Mouse (Mus musculus): Measurements from ENCODE around the gene Hist1h2ab.
"Not testable (repeated sequence)": the region's sequence is repeated elsewhere in the genome, so short reads cannot be mapped to it uniquely, and the experiment has no call there.

Hist1h2ab gene

DNA sequence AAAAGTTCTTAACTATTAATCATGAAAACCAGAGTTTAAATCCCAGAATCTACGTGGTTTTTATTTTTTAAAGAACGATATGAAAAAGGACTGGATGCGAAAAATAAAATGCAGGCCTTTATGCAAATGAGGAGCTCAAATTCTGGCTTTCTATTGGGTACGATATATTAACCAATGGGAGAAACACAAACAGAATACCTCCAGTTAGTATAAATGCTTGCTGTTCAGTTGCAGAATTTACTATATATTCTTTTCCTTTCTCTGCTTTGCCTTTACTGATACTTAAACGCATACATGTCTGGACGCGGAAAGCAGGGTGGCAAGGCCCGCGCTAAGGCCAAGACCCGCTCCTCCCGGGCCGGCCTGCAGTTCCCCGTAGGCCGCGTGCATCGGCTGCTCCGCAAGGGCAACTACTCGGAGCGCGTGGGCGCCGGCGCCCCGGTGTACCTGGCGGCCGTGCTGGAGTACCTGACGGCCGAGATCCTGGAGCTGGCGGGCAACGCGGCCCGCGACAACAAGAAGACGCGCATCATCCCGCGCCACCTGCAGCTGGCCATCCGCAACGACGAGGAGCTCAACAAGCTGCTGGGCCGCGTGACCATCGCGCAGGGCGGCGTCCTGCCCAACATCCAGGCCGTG, at the start of gene Hist1h2ab:
Gene Hist1h2ab (plus strand): TSS at position 288 of the 639 bp plus-strand sequence.
- DNase-seq: peak in 1 of 2 experiments; percentile 52

DNA sequence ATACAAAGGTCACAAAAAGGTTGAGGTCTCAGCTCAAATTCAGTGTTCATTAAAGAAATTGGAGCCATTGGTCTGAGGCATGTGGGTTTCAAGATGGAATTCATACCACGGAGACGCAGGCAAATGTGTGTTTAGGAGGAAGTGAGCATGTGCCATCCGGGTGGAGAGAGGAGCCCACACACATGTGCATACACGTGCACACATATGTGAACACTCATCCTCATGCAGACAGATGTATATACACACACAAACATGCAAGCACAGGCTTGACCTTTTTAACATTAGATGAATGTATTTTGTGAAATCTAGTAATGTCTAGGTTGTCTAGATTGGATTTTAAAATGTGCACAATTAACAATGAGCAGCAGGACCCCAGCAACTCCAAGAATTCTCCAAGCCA, 48.7 kb upstream of the Hist1h2ab start:
- DNase-seq: no peak

DNA sequence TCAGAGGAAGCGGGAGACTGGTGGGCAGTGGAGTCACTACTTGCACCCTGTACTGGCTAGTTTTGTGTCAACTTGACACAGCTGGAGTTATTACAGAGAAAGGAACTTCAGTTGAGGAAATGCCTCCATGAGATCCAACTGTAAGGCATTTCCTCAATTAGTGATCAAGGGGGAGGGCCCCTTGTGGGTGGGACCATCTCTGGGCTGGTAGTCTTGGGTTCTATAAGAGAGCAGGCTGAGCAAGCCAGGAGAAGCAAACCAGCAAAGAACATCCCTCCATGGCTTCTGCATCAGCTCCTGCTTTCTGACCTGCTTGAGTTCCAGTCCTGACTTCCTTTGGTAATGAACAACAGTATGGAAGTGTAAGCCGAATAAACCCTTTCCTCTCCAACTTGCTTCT, 48.1 kb upstream of the Hist1h2ab start:
- not testable (repeated sequence) for DNase-seq

DNA sequence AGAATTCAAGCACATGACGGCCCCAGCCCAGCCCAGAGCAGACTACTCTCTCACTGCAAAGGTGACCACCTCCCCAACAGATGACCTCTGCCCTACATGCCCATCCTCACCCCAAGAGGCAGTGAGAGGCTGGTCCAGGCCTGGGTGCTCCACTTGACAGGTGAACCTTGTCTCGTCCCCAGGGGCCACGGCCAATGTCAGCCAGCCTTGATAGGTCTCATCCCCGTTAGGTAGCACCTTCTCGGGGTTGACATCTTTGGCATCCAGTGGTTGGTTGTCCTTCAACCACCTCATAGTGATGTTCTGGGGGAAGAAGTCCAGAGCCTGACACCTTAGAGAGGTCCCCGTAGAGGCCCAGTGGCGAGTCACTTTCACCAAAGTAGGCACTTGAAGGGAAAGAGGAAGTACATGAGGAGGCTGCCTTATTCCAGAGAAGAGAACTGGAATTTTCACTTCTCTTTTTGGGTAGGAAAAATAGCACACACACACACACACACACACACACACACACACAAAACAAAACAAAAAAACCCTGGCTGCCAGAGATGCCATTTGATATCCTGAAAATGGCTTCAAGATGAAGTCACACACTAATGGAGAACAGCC, 45.1 kb upstream of the Hist1h2ab start:
- no peak for DNase-seq

DNA sequence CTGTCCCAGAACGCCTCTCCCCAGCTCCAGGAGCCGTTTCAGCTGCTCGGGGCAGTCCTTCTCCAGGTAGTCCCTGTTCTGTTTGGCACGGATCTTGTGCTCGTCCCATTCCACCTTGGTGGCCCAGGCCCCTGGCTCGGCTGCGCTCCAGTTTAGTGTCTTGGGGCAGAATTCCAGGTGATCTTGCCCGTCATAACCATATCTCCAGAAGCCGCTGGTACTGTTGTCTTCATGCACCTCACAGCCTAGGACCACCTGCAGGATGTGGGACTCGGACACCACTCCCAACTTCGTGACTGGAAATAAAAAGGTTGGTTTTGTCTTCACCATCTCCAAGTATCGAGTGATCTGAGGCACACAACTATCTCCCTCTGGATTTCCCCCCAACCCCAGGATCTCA, 44.2 kb upstream of the Hist1h2ab start:
- no peak for DNase-seq

DNA sequence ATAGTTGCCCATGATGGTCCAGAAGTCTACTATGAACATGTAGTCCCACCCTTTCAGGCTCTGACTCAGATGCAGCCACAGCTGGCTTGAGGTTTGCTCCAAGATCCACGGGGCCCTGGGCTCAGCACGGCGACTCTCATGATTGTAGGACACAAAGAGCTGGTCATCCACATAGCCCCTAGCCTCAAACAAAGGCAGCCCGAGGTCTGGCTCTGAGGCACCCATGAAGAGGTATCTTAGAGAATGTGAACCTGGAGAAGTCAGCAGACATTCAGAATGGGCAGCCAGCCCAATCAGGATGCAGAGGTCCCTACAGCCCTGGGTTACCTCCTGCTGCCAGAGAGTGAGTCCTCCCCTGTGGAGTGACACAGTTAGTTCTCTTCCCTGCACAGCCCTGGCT, 42.9 kb upstream of the Hist1h2ab start:
- no peak for DNase-seq

DNA sequence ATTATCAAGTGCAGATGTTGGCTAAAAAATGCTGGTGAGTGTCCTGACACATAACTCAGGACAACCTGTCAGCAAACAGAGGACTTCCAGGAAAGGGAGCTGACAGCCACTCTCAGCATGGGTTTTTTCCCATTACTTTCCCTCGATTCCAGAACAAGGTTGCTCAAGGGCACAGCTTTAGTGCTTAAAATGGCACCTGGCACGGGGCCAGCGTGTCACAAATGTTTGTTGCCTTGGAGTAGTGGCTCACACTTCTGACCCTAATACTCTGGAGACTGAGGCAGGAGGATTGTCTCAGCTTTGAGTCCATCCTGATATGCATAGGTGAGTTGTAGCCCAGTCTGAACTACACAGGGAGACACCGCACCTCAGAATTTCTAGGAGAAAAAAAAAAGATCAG, 42.3 kb upstream of the Hist1h2ab start:
- peak in 1 of 2 experiments; percentile 34 for DNase-seq

DNA sequence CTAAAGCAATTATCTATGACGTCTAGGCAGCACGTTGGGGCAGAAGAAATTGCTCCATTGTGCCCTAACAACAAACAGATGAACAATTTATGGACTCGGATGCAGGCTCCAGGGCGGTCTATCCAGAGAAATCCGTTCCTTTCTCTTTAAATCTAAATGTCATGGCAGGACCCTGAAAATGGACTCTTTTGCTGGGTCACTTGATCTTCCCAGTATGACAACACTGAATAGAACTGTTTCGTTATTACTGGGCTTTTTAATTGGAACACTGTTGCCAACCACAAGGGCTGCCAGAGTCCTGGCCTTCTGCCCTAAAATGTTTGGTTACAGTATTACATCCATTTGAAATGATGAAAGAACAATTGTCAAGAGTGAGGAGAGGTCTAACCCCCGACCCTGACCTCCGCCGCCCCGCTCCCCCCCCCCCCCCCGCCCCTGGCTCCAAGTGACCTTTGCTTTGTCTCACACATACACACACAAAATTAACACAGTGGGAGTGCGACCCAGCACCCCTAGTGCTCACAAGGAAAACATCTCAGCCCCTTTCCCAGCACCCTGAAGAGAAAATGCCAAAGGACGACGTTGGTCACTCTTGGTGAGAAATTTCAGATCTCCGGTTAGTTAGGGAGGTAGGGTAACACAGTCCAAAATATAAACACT, 41.1 kb upstream of the Hist1h2ab start:
- DNase-seq: peak in 1 of 2 experiments; percentile 10

DNA sequence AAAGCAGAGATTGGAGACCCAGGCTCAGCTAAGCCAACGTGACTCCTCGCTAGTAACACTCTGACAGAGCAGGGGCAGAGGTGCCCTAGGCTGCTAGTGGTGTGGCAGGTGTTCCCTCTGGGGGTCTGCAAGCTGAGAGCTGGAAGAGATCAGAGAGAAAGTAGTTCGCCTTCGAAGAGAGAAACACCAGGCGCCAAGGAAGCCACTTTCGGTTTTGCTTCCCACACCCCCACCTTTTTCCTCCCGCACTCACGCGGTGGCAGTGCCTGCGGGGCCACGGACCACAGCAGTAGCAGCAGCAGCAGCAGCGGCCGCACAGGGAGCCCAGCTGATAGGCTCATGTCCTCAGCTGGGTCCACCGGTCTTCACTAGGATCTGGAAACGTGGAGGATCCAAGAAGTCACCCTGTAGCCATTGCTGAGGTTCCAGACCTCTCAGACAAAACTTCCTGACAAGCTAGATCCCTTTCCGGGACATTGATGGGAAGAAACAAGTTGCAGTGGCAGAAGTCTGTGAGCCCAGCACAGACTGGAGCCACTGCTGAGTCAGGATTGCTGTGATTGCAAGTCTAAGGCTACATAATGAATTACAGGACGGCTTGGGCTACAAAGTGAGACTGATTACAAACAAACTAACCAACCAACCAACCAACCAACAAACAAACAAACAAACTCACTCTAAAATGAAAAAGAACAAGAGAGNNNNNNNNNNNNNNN, 40.4 kb upstream of the Hist1h2ab start, which contains the start of gene Hfe:
Gene Hfe (minus strand): TSS at position 481 of the 716 bp plus-strand sequence.
- DNase-seq: peak; percentile 60 to 78

DNA sequence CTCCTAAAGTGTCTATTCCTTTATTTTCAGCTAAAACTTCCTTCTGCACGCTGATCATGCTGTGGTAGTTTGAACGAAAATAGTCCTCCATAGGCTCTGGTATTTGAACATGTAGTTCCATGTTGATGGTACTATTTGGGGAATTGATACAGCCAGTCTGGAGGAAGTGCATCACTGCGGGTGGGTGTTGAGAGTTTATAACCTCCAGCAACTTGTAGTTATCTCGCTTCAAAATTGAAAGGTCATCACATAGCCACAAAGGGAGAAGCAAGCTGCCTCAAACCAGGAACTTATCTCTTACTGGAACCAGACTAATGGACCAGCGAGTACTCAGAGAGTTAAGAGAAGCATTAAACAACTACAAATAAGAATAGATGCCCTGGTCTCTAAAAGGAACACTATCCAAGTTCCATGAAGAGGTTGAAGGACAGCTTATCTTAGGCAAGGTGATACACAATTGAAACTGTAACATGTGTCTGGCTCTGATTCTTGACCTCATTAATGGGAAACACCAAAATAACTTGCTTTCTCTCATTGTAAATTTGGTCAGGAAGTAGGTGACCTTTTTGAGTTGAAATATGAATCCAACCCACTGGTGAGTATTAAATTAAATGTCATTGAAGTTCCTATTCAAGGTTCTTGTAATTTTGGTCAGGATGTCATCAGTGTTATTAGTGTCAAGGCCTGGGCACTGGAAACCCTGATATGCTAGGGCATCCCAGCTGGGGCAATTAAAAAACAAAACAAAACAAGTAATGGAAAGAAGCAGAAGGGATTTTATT, 34.5 kb upstream of the Hist1h2ab start:
- DNase-seq: no peak

DNA sequence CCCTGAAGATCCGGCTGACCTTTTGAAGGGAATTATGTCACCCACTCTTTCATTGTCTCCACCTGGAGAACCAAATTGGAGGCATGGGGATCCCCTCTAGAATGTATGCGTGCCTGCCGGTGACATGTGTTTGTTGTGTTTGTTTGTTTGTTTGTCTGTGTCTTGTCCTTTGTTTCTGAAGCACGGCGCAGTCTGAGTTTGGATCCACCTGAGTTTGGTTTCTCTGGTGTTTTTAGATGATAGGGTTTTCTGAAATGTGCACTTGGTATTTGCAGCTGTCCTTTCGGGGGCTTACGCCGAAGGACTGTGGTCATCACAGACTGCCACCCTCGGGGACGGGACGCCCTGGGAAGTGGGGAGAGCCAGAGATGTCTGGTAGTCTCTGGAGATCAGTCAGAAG, 33.8 kb upstream of the Hist1h2ab start:
- DNase-seq: no peak

DNA sequence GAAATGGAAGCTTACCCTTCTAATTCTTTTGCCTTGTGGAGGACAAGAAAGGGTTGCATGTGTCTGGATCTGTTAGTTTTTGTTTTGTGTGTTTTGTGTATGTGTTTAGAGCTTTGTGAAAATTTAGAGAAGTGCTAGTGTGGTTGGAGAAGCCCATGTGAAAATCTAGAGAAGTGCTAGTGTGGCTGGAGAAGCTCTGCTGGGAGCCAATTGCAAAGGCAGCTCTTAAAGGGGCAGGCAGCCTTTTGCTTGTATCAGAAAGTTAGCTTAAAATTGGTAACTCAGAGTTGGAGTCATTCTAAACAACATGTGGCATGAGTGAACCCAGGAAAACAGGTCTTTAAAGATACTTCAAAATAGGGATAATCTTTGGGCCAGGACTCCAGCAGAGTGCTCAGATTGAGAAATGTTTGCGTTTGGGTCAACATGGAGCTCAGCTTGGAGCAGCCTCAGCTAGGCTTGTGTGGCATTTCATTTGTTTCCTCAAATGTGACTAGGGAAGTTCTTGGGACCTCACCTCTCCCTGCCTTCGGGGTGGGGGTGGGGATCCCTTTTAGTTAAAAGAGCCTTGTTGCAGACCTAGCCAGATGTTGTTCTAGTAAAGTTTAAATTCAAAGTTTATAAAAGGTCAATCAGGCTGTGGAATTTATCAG, 33.2 kb upstream of the Hist1h2ab start:
- not testable (repeated sequence) for DNase-seq

DNA sequence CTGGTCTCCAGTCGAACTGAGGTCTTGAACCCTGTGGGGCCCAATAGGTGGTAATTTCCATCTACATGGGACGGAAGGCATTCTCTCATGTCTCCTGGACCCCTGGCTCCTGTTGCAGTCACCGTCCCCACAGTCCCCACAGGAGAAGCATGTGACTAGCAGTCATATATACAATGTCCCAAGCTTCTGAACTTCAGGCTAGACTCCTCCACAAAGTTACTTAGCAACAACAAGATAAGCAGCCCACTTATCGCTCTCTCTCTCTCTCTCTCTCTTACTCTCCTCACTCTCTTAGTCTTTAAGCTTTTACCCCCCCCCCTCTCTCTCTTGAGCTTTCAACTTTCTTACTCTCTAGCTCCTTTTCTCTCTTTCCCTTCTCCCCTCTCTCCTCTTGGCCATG, 26.7 kb upstream of the Hist1h2ab start:
- DNase-seq: no peak

DNA sequence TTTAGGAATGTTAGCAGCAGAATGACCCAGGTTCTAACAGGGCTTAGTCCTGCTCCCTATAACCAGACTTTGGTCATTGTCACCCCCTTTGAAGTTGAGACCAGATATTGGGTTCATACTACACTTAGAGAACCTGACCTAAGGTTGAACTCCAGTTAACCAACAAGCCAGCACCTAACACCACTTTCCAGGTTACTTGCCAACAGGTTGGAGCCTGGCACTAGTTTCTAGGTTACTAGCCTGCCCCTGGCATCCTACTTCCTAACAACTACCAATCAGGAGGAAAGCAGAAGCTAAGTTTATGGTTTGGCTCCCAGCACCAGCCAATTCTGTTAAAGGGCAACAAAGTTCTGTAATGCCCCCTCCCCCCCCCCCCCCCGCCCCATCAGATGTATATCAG, 25.7 kb upstream of the Hist1h2ab start:
- DNase-seq: no peak

DNA sequence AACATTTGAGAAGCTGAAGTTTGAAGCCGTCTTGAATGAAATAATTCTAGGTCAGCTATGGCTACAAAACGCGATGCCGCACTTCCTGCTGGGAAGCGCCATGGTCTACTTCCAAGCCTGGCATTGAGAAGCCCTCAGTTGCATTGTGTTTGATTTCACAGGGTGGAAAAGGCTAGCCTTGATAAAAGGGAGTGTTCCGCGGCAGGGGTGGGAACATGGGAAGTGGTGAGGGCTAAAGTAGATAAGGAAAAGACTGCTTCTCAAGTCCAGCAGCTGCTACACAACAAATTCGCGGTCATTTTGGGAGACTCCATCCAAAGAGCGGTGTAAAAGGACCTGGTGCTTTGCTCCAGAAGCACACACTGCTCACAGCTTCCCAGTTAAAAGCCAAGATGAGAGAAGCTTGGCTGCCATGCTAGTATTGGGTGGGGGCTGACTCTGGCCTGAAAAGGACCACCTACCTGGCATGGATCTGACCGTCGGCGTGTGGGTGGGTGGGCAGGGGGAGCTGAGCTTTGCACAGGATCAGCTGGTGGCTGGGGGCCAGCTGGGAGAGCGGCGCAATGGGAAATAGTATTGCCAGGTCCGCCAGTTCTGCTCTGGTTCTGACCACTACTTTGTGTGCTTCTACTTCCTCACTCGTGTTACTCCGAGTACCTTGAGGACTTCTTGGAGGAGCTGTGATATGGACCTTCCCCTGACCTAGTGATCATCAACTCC, 22.3 kb upstream of the Hist1h2ab start:
- no peak for DNase-seq

DNA sequence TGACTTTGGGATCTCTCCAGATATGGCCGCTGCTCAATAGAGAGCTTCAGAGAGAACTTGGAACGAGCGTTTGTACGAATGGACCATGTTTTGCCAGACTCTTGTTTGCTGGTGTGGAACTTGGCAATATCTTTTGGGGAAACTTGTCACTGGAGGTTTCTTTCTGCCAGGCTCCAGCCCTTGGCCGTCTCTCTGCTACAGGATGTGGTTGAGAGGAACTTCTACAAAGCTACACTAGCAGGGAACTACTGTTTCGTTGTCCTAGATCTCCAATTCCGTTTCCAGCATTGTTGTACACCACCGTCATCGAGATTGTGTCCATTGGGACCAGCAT, 21.8 kb upstream of the Hist1h2ab start:
- DNase-seq: no peak

DNA sequence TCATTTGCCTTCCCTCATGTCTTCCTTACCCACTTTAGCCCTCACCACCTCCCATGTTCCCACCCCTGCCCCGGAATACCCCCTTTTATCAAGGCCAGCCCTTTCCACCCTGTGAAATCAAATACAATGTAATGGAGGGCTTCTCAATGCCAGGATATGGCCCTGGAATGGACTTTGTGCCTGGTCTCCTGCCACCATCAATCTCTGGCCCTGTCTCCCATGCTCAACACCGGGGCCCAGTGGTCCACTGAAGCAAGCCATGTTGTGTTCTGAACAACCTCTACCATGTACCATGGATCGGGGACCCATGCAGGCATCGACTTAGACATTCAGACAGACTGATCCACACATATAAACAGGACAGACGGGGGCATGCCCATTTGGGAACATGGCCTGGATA, 21.2 kb upstream of the Hist1h2ab start:
- DNase-seq: no peak

DNA sequence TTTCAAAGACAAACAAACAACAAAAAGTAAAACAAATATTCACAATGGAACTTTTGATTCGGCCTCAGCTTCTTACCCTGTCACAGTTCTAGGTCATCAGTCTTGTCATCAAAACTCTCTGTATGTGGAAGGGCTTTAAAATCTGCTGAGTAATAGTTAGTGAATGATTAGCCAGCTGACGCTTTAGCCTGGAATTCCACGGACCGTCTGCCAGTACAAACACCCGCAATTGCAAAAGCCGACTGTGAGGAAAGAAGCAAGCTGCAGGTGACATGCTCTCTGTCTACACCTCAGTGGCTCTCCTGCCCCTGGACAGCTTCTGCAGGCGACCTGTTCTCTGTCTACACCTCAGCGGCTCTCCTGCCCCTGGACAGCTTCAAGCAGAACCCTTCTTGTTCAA, 20.4 kb upstream of the Hist1h2ab start:
- DNase-seq: peak; percentile 65 to 84

DNA sequence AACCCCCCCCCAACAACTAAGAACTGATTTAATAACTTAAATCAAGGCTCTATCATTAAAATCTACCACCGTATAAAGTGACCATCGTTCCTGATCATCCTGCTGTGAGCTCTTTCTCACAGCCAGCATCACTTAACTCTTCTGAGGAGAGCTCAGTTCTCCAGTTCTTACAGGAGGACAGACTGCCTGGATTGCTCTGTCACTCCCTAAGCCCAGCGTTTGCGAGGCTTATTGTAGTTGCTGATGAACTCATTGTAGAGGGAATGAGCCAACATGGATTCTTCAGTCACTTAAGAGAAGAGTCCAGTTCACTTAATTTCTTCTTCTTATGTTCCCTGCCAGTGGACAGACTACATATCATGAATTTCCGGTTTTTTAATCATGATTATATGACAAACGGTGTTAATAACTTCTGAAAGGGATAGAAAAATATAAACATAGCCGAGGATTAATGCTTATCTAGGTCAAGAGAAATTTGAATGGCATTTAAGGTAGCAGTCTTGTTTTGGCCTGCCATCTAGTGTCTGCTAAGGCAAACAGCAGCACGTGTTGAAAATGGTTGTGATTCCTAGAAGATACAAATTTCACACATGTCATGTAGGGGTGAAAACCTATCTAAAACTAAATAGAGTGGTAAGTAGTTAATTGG, 18.6 kb upstream of the Hist1h2ab start:
- peak in 1 of 2 experiments; percentile 51 for DNase-seq

DNA sequence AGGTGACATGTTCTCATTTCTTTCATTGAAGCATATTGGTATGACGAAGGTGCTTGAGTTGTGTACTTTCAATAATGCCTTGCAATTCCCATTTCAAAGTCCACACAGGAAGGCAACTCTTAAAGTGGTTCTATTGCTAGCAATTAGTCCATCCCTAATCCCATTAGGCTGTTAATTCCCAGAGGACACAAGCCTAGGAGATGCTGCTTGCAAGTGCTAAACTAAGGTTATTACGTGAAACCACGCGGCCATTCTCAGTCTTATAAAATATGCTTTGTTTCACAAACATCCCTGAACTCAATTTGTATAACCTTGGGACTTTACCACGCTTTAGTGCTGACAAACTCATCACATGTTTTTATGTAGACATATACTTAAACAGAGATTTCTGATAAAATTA, 13.8 kb upstream of the Hist1h2ab start:
- no peak for DNase-seq

DNA sequence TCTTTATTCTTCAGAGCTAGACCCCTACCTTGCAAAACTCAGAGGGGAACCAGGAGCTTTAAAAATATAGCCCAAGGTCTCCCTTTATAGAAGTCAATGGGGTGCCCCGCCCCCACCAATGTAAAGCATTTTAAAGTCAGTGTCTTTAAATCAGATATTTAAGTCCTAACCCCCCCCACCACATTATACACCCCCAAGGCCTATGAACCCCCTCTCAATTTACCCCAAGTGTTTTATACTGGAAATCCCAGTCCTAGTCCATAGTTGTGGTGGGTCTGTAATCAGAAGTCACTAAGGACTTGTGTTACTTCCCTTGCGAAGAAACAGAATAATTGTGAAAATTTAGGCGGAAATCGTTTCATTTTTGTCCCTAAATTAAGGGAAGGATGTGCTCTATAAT, 12.9 kb upstream of the Hist1h2ab start:
- peak in 1 of 2 experiments; percentile 25 for DNase-seq

Measured in kidney, postnatal 25 days (tissue).